Mouse (Mus musculus): Measurements from ENCODE around the gene Ddn.

GRCm38 (mm10) chr15:98837743-98838103 lies 28.4 kb upstream of the Ddn start:
- TF ChIP-seq POLR2A (IDR thresholded peaks at IDR 0.05; ENCODE audit: insufficient read depth, low read depth, low read length) (no peak), CTCF (IDR thresholded peaks at IDR 0.05; ENCODE audit: insufficient read depth, low read depth, low read length) (no peak)

Data from olfactory bulb, adult 2 months (tissue).